Mouse (Mus musculus) T-helper 17 cell (primary cell): Measurements from ENCODE around the gene Mbip.

Experiments used
- in situ Hi-C, 2 experiments: fragments of 300-600 bp; cut with MboI, MseI; formaldehyde crosslinking; loops; 1 replicate in 1 of 2; 2 replicates in 1 of 2; pipeline ENCODE4 v1.15.1; 2025; ENCODE audit warnings: high pct_unique_total_duplicates in 2 of 2

Mbip gene

DNA sequence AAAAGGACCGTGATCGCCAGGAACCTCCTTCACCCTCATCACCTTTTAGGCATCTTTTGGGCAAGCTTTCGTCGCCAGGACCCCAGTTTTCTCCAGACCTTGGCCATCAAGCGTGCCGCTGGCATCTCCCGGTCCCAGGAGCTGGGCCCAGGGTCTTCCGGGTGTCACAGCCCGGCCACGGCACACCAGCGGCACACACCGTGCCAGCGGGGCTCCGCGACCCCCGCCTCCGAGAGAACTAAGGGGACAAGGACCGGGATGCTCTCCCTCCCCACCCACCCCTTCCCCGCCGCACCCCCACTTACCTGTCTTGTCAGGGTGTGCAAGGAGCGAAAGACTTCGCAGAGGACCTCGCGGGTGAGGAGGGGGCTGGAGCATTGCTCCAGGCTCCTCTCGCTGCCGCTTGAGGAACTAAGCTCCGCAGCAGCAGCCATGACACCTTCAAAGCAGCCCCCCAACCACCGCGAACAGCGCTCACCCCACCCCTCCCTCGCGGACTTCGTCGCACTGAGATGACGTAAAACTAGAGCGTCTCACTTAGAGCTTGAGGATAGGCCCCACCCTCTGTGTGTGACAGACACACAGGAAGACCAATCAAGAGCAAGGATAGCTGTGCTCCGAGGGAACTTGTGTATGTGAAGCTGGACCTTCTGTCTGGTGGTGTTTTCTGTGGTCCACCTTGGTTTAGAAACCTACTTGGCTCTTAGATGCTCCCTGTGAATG is at the start of gene Mbip:
TSS of gene Mbip (minus strand) at position 528 of the 723 bp plus-strand sequence.
- in situ Hi-C loops, result no loop called here

DNA sequence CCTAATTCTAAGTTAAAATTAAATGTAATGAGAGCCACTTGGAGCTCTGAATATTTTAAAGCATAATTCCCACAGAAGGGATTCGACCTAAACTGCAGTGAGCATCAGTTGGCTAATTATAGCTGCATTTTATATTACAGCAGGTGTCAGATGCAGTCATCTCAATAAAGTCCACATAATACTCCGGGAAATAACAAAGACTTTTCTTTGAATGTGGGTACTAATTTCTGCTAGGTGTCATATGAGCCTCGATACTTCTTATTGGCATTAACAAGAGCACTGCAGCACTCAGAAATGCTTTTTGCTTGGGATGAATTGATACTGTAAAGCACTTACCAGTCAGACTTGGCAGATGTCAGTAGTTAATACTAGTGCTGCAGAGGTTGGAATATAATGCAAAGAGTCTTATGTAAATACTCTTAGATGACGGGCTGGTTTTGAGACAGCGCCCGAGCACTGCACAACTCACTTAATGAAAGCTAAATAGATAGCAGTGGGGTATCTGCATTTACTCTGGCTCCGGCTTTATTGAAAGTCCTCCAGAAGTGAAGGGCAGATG is 42.0 kb upstream of the Mbip start:
- in situ Hi-C loops, result no loop called here

DNA sequence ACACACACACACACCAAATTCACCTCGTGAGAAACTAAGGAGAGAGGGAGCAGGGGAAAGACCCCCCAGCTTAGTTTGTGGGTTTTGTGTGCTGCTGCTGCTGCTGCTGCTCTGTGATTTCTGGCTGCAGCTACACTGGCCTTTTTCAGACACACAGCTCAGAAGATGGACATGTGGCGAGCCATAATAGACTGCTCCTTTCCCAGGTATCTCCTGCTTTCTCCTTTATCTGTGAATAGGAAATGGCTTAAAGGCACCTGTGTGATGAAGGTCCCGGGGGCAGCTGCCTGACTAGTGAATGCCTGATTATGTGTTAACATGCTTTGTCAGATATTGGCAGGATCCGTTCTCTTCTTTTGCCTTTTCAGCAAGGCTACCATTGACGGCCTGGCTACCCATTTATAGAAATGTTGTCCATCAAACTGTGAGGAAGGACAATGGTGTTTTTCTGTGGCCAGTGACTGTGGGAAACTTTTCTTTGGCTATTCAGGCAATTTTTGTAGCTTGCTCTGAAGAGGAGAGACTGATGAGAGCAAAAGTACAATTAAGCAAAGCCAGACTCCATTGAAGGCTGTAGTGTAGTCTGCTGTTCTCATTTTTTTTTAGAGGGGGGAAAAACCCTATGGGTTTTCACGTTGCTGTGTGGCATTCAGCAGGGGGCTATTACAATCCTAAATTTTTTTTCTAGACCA is 41.4 kb upstream of the Mbip start:
- in situ Hi-C loops, result no loop called here

DNA sequence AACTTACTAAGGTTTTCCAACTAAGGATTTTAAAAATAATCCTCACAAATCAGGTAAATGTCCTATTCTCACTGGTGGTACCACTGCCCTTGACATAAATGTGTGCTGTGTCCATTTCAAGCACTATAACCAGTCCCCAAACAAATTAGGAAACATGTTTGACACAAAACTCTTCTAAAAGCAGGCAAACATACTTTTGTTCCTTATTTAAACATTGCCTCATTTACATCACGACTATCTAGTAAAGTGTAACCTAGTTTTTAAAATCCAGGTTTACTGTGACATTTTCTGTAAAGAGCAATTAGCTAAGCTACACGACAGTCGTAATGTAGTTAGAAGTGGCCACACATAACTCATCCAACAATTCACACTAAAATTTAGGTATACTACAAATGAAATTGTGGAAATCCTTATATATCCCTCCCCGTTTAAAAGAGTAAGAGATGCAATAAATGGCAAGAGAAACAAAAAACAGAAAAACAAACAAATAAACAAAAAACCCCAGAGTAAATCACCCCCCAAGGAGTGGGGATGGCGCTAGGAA is 851 bp downstream of the Mbip start:
- in situ Hi-C loops, result no loop called here

DNA sequence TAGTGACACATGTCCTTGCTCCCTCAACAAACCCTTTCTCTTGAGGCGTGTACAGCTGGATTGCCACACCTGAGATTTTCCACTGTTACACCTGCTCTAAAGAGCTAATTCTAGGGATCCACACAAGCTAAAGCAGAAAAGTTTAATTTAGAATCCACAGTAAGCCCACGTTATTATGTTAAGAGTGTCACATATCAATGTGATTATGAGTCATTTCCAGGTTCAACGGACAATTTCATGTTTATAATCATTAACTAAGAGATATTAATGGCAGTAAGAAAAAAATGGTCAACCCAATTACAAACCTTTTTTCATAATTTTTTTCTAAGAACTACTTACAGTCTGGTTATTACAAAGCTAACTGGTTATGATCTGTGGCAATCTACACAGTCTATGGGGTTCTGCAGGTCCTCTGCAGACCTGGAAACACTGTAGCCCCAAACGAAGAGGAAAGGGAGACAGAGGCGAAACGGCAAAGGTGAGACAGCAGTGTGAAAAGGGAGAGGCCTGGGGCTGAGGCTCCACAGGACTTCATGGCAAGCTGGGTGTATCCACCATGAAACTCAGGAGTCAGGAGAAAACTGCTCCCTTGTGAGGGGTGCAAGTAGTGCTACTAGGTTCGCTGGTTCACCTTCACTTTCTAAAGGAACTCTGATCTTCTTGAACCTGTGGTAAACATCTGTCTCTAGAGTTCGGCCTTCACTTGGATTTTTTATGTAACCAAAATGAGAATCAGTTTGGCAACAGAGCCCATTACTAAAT is 6.2 kb downstream of the Mbip start:
- in situ Hi-C loops, result no loop called here

DNA sequence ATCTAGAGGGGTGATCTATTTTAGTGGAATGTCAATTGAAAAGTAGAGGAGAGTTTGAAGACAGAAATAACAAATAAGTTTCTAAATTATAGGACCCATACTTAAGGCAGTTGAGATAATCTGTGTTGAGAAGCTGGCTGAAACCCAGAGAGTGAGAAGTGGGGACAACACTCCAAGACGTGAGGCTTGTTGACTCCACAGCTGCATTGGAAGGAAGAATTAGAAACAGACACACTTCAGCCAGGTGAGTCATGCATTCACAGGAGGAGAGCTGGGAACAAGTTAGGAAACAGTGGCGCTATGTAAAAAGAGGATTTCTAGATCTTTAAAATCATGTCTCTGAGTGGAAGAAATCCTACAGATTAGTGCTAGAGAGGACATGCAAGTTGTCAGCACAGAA is 12.2 kb downstream of the Mbip start:
- in situ Hi-C loops, result no loop called here

DNA sequence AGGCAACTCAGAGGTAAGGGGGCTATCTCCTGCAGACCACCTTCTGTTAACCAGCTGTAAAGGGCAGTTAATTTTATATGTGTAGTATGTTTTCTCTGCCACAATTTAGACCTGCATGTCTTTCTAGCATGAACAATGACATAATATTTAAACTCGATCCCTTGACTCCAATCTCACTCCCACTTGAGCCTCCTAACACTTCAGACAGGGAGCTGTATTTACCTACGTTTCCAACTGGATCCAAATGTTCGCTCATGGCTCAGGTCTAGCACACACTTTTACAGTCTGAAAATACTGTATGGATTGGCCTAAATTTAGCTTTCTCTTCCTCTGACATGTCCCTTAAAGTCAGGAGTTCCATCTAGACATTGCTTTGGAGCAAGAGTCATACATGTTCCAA is 13.2 kb downstream of the Mbip start:
- in situ Hi-C loops, result no loop called here

DNA sequence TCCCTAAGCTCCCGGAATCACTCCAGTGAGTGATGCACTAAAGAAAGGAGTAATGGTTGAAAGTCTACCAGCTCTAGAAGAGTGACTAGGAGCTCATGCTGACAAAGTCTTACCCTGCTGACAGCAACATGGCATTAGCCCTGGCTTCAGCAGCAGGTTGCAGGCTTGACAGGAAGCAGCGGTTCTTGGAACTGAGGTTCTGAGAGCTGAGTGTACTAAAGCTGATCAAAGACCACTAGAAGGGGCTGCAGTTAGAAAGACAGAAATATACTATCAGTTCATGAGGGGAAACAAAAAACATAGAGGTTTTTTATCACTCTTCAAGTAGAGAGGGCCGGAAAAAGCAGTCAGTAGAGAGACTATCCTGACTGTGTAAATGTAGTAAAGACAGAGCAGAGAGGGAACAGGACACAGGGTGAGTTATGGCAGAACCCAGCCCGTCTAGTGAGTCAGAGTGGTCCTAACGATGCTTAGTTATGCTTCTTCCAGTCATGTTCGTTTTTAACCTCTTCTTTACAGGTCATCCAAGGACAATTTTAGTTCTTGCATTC is 18.2 kb downstream of the Mbip start:
- in situ Hi-C loops, result no loop called here

DNA sequence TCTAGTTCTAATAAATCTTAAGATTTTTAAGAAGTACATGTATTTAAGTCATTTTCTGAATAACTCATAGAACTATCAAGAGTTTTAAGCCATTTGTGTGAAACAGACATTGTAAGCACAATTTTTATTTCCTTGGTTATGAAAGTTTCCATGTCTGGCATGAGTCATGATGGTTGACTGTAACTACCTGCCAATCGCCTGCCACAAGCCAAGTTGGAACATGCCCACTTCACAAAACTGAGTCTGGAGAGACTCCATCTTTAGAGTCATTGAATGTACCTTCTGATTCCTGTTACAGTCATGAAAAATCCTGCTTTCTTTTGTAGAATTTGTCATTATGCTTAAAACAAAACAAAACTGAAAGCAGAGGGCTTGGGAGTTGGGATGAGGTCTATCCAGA is 19.8 kb downstream of the Mbip start:
- in situ Hi-C loops, result no loop called here

DNA sequence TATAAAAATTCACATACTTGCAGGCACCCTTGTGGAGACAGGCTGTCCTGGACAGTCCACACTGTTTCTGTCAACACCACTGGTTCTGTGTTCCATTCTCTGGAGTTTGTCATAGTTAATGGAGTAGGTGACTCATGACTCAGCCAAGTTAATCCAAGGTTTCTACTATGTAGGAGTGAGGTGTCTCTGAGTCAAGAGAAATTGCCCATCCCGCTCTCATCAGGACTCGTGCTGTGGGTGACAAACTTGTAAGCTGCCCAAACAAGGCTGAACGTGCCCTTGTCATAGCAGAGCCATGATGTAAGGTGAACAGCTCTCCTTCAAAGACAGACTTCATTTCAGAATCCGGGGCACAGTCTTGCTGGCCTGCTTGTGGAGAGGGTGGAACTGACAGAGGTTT is 26.8 kb downstream of the Mbip start:
- in situ Hi-C loops, result no loop called here

DNA sequence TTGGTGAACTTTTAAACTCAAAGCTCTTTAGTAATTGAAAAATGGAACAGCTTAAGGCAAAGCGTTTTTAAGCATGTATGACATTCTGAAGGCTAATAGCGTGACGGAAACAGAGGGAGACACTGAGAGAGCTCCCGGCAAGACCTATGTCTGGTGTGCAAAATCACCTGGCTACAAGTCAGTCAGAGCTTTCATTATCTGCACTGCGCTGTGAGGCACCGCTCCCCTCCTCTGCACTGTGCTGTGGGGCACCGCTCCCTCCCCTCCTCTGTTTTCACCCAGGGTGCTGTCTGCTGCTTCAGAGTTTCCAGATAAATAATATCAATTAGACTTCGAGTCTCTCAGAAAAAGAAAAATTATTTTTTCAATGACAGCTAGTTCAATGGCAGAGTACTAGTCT is 27.6 kb downstream of the Mbip start:
- in situ Hi-C loops, result no loop called here

DNA sequence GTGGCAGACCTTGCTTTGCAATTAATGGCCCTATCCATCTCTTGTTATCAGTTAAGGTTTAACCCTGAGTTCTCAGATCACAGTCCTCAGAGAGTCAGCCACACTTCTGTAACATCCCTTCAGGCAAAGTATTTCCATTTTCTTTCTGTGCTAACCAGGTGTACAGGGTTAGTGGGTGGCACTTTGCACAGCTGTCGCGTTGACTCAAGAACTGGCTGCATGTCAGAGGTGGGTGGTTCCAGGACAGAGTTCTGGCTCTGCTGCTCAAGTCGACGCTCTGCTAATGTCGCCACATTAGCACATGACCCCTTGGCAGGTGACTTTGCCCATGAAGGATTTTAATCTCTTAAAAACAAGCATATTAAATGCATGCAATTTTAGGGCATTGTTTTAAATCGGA is 39.9 kb downstream of the Mbip start:
- in situ Hi-C loops, result no loop called here

DNA sequence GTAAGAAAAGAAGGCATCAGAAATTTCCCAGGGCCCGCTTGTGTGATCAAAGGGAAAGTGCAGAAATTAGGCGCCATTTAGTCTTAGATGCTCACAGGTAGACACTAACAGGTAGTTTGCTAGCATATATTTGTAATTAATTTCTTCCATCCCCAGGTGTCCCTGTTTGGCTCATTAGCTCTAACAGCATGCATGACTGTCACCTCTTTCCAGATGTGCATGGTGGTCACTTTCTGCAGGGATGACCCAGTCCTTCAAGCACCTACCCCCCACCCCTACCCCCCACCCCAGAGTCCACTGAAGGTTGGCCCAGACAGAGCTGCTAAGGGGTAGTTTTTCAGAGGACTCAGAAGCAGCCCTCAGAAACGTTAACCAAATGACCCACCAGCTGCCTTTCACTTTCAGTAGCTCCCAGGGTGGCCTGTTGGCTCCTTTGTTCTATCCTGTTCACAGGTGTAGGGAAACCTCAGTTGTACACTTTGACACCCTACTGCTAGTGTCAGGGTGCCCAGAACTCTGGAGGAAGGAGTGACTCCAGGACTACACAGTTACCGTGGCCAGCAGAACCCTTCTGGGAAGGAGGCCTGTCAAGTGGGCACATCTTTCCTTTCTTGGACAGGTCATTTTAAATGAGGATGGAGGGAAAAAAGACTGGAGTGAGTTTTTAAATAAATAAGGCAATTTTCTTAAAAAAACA is 43.2 kb downstream of the Mbip start:
- in situ Hi-C loops, result no loop called here

DNA sequence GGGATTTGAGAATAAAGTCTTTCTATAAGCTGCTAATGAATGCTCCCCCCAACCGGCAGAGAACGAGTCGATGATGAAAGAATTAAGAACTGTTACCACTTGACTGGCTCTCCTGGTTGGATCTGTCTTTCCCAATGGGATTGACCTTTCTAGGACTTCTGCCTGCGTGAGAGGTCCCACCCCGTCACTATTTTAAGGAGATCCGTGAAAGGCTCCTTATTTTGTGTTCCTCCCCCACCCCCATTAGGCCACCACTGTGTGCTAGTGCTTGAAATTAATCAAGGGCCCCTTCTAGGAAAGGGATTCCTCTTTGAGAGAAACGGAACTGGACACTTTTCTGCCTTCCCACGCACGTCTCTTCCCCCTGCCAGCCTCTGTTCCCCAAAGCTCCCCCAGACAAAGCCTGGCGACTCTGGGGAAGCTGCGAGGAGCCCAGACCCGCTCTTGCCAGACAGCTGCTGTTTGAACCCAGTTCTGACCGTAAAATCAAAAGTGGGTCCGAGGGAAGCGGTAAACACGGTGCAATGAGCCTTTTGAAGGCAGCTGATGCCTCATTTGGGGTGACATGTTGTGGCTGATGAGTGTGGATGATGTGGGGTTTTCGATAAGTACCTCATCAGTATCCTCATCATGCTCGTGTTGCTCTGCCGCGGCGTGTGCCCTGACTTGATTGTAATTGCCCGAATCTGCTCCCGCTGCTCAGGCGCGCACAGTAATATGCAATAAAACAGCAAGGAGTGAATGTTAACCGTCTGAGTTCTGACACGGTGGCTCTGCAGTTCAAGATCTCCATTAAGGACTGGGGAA is 44.0 kb downstream of the Mbip start:
- in situ Hi-C loops, result no loop called here

DNA sequence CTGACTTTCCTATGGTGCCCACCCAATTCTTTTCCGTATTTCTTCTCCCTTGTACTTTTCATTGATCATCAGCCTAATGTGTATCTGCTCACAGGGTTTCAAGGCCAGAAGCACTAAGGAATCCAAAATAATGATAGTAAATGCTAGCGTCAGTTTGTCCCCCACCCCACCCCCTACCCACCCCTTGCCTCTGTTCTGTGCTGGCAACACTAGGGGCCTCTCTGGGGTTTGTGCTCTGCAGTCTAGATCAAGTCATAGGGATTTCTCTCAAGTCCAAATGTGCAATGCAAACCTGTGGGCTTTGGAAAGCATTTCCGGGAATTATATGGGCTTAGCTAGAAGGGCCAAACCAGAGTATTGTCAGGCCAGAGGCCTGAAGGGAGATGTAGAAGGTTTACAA is 46.1 kb downstream of the Mbip start:
- in situ Hi-C loops, result no loop called here

DNA sequence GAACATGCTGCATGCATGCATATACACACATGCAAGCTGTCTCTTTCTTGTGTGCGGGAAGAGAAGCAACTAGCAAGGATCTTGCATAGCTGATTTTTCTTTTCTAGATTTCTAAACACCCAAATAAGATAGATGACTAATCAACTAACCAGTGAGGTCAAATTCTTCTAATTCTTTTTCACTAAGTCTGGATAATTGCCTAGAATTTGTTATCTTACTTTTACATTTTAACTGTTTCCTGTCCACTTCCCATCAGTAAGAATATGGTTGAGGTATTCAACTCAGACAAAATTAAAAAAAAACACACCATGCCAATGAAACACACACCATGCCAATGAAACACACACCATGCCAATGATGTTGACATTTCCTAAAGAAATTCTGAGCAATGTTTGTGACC is 46.8 kb downstream of the Mbip start:
- in situ Hi-C loops, result no loop called here

DNA sequence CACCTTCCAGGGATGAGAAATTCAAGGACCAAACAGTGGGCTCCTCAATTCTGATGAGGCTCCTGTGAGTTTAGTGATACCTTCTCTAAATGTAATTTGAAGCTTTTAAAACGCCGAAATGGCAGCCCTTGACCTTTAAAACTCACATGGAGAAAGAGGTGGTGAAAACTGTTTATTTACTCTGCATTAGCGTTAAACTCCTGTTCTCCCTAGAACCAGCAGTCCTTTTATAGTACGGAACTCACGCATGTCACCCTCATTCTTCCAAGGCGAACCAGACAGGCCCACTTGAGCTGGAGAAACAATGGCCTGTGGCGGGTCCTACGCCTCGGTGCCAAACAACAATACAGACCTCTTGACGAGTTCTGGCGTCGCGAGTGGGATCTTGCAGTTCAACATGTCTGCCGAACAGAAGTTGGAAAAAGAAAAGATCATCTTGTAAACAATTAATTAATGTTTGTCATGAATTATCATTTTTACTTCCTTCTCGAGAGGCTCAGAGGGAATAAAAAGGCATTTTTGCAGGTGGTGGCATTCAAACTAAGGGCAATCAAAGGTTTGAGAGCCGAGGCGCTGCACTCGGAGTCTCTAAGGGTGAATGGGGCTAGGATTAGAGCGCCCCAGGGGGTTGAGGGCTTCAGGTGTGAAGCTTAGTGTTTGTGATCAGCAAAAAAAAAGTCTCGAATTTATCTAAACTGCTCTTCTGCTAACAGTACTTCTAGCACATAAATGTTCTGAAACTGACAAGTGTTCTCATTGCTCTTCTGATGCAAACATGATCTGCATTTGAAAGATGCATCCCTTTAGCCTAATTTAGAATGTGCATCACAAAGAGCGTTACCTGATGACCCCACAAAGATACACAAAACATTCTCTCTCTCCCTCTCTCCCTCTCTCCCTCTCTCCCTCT is 47.5 kb downstream of the Mbip start:
- in situ Hi-C loops, result no loop called here

DNA sequence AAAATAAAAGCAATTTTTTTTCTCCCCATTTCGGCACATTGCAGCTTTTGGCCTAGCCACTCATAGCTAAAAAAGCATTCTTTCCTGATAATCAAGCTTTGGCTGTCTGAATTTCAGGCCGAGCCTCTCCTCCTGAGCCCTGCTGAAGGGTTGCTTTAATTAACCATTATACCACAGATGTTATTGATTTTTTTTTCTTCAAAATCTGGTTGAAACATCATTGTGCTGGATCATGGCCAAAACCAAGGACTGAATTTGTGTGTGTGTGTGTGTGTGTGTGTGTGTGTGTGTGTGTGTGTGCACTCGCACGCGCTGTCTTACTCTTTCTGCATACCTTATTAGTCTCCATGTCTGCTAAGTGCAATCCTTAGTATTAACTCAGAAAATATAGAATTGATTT is 48.6 kb downstream of the Mbip start:
- in situ Hi-C loops, result no loop called here

DNA sequence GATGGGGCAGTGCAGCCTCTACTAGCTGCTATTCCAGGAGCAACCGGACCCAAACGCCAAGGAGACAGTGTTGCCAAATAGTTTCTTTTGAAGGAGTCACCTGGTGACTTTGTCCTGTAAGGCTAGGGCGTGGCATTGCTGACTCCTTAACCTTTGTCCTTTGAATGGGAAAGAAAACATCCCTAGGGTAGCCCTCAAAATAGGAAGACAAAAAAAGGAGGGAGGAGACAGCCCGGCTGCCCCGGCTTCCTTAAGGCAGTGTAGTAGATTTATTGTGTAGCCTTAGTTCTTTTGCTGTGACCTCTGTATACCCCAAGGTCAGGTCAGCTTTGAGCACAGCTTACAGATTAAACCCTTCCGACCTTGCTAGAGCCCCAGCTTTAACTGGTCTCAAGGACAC is 49.2 kb downstream of the Mbip start:
- in situ Hi-C loops, result no loop called here
